Mouse (Mus musculus) frontal cortex, postnatal 10 days (tissue): ENCODE data around the gene Acp6.

Experiments used
- DNase-seq, 2 experiments: peaks; one replicate each; pipeline ENCODE4 v3.0.0; 2022; ENCODE audit warnings: low spot score in 2 of 2, mixed read lengths in 1 of 2

The Acp6 gene

DNA sequence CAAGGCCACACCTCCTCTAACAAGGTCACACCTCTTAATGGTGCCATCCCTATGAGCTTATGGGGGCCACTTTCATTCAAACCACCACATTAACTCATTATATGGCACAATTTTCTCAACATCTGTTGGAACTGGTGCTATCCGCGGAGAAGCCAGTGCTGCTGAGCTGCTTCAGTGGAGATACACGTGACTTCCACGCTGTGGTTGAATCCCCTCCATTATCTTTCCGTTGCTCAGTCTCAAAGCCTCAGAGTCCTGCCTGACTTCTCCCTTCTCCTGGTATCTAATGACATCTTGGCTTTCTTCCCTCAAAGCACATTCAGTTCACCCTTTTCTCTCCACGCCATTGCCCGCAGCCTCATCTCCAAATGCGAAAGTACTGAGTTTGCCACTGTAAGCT, 38.0 kb downstream of the Acp6 start:
- DNase-seq, result no peak

DNA sequence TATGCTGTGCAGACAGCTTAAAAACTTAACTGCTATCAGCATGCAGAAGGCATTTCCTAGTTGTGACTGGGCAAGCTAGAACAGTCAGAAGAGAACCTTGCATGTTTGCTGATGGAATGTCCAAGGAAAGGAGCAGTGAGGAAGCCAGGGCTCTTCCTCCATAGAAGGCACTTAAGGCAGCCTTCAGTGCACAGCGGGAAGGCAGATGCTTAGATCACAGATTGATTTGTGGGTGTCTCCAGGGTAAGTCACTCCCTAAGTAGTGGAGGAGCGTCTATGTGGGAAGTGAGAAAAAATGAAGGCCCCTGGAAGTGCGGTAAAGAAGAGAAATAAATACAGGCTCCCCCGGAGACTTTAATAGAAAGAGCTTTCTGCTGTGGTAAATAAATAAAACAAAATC, 40.7 kb downstream of the Acp6 start:
- DNase-seq, result no peak

DNA sequence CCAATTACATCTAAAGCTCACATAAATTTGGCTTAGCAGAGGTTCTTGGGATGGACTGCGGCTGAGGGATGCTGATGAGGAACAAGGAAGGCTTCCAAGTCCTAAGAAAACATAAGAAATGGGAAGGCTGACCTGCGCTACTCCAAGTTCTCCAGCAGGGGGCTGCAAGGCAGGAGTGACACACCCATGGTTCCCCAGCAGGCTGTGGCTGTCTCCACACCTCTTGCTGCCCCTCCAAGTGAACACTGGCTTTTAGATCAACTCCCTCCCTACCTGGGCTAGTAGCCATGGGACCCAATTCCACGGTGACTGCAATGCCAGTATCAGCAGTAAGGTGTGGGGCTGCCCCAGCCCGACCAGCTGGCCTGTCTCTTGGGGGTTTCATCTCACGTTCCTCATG, 43.4 kb downstream of the Acp6 start:
- peak in 1 of 2 experiments; percentile 36 for DNase-seq

DNA sequence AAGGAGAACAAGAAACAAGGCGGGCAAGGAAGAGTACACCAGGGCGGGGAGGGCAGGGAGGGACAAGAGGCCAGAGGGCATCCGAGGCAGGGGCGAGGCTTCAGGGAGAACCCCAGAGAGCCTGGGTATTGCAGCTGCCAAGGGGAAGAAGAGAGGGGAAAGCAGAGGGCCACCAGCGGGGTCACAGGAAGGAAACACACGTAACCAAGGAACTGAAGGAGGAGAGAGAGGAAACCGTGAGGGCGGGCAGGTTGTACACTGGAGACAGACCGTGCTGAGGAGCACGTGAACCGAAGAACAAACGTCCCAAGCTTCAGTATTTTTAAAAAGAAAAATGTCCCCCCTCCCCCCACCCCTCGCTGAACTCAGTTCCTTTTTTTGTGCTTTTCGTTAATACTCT, 45.3 kb downstream of the Acp6 start:
- no peak for DNase-seq

GRCm38 (mm10) chr3:97206521-97206920, 47.9 kb downstream of the Acp6 start:
- DNase-seq, result no peak

DNA sequence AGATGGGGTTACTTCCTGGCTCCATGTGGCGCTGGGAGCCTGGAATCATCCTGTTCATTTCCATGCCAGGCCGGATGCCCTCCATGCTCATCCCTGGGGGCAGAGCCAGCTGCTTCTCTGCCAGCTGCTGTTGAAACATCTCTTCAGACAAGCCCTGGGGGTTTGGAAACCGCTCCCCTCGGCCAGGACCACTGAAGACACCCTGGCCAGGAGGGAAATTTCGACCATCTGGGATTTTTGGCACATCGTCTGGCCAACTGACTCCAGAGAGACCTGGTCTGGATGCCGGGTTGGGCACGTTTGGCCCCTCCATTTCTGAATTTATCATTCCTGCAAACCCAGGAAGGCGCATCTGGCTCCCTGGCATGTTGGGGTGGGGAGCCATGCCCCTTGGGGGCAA, 50.8 kb downstream of the Acp6 start:
- DNase-seq, result no peak

DNA sequence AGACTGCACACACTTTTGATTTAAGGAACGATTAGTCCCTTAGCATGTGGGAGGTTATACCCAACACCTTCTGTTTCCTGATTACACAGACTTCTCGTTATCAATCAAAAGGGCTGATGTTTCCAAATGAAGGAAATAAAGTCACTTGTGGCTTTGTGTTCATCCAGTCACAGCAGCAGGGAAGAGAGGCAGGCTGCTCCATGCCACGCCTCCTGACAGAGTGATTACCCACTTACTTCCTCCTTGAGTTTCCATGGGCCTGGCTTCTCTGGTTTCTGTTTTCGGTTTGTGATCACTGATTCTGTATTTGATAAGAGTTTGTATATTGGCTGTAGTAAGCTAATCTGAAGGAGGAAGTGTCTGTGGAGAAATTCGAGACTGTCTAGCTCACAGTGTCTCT, 52.6 kb downstream of the Acp6 start:
- no peak for DNase-seq

GRCm38 (mm10) chr3:97213871-97214270, 55.3 kb downstream of the Acp6 start:
- DNase-seq, result no peak

GRCm38 (mm10) chr3:97214439-97214838, 55.9 kb downstream of the Acp6 start:
- no peak for DNase-seq

GRCm38 (mm10) chr3:97215526-97215925, 56.9 kb downstream of the Acp6 start:
- no peak for DNase-seq

DNA sequence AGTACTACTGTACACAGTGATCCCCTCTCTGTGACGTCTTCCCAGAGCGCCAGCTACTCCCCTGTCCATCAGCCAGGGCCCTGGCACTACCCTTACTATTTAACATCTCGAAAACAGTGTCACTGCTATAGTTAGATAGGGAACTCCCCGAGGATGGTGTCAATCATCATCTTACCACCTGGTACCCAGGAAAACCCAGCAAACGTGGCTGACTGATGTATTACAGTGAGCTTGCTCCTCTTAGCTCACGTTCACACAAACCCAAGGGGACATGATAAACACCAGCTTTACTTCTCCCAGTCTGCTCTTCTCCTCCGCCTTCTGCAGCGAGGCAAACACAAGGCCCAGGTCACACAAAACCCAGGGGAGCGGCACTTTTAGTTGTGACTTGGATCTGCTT, 64.7 kb downstream of the Acp6 start:
- no peak for DNase-seq

DNA sequence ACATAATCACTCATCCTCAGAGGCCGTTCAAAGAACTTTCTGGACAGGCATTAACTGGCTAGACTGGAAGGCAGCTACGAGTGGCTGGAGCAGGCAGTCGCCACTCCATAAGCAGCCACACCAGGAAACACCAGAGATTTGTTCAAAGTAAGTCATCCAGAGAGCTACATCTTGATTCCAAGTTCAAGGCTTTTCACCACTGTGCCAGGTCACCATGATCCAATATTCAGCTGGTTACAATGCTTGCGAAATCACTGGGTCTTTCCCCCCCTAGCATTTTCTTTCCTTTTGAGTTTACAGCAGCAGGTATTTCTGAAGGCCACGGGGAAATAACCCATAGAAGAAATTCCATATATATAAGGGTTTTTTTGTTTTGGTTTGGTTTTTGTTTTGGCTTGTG, 66.7 kb downstream of the Acp6 start:
- no peak for DNase-seq

DNA sequence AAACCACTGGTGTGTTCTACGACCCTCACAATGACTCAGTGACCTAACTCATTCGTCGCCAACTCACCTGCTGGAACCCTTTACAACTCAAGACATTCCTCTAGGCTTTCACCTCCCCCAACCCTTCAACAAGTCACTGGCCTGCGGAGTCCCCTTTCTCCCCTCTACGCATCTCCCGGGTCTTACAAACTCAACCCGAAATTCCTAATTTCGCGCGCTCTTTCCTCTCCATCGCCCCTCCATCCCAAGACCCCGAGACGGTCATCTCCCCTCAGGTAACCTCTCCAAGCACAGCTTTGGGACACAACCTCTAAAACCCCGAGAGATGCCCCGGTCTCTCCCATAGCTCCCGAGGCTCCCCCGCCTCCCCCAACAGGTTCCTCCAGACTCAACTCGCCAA, 68.1 kb downstream of the Acp6 start:
- DNase-seq, result peak in 1 of 2 experiments; percentile 39
